Mouse (Mus musculus) midbrain, embryonic 10.5 days (tissue): ENCODE results near the gene Heyl. TPM values are rescaled to one million over a fixed set of nuclear protein-coding genes. Genes with fewer than 3 reads are reported as not detected.

Experiments used
- DNase-seq: peaks from one replicate; pipeline ENCODE4 v3.0.0-alpha.2; 2017; ENCODE audit warnings: low spot score
- H3K27ac ChIP-seq: fragments of 300-500 bp; sonication (generic); replicated peaks from 2 replicates; pipeline ENCODE4 v1.5.1; 2016; ENCODE audit warnings: mild to moderate bottlenecking
- H3K27me3 ChIP-seq: fragments of 300-500 bp; sonication (generic); 2 replicates; pipeline ENCODE4 v1.6.1; 2016; ENCODE audit warnings: low read depth, mild to moderate bottlenecking; ENCODE audit not compliant: poor library complexity, severe bottlenecking
- H3K36me3 ChIP-seq: fragments of 300-500 bp; sonication (generic); 2 replicates; pipeline ENCODE4 v1.6.1; 2016; ENCODE audit warnings: mild to moderate bottlenecking, moderate library complexity
- H3K4me1 ChIP-seq: fragments of 300-500 bp; sonication (generic); 2 replicates; pipeline ENCODE4 v1.6.1; 2016
- H3K4me3 ChIP-seq: fragments of 300-500 bp; sonication (generic); 2 replicates; pipeline ENCODE4 v1.5.1; 2016; ENCODE audit warnings: mild to moderate bottlenecking, moderate library complexity
- H3K9me3 ChIP-seq: fragments of 300-500 bp; sonication (generic); replicated peaks from 2 replicates; pipeline ENCODE4 v1.6.1; 2016; ENCODE audit warnings: mild to moderate bottlenecking
- WGBS: fragments of 180-500 bp; shearing (Covaris S2); methylation state at CpG from one replicate; pipeline ENCODE4 v1.1.7; 2016; 5-methylcytosine and 5-hydroxymethylcytosine counted together
- polyA plus RNA-seq: library from polyadenylated mRNA; unstranded; fragments of >200 nt; fragmentation: Nextera tagmentation; extraction: Ambion mirVana; gene quantifications from 2 replicates; pipeline ENCODE4 v1.2.1, GENCODE M21; 2016

Gene Heyl
- 8.0 and 9.8 TPM in 2 replicates for polyA plus RNA-seq

DNA sequence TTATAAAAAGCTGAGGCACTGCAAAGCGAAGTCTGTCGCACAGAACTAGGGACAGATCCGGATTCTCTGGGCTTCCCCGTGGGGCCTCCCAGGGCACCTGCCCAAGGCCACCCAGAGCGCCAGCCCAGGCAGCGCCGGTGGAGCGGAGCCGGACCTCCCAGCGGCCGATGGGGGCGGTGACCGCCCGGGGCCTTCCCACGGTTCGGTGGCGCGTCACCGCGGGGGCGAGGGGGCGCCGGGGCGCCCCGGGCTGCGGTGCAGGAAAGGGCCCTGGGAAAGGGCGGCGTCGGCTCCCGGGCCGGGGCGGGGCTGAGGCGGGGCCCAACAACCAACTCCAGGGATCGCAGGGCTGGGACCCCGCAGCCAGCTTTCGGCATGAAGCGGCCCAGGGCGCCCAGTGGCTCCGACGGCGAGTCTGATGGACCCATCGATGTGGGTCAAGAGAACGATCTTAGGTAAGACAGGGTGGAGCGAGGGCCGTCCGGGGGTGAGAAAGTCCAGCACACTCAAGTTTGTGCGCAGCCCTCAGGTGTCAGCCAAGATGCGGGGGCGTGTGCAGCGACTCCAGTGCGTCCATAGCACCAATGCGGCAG is at the start of gene Heyl:
Gene Heyl (plus strand): TSS at position 65 of the 593 bp plus-strand sequence.
- WGBS = 1% methylated on average over 52 of the region's 52 CpGs
- H3K36me3 ChIP-seq = no peaks in the 10 kb centered on the region
- no peaks in the 10 kb centered on the region for H3K9me3 ChIP-seq
- DNase-seq = peak; percentile 53
- peak within 1 kb of the TSS; percentile 72 for H3K27ac ChIP-seq
- H3K4me1 ChIP-seq = peaks cover 33% of the 10 kb centered on the region
- peaks cover 92% of the 10 kb centered on the region for H3K27me3 ChIP-seq
- peak within 1 kb of the TSS; percentile 61 for H3K4me3 ChIP-seq

DNA sequence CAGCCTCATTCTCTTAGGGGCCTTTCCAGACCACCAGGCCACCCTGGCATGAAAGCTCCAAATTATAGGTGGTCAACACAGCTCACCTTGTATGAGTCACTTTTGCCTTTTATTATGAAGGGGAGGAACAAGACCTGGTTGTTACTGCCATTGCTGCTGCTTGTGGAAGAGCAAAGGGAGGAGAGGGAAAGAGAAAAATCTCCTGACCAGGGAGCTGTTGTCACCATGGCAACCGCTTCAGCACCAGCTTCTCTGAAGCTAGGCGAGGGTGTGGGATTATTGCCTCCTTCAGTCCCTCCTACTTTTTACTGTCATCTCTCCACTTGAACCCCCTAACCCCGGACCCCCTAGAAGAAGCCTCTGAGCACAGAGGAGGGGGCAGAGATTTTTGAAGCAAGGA is 48.5 kb upstream of the Heyl start:
- no peaks in the 10 kb centered on the region for H3K36me3 ChIP-seq

DNA sequence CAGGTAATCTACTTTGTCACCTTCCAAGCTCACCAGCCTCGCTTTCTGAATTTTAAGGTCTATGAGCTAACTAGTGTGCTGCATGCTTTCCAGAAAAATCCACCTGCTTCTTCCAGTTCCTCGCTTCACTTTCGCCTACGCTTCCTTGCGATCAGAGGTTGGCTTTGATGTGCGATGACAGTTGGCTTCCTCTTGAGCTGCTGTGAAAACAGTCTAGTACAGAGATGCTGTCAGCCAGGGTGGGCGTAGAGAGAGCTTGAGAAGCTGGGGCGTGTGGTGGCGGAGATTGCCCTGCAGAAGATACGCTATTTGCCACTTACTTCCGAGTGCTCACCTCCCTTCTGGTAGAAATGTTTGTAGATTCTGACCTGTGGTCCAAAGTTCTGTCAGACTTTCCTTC is 41.0 kb upstream of the Heyl start:
- H3K9me3 ChIP-seq = no peaks in the 10 kb centered on the region
- H3K4me3 ChIP-seq = no peak overlapping the region
- H3K27me3 ChIP-seq = peaks cover 38% of the 10 kb centered on the region
- H3K4me1 ChIP-seq = no peaks in the 10 kb centered on the region
- no peak overlapping the region for H3K27ac ChIP-seq
- no peaks in the 10 kb centered on the region for H3K36me3 ChIP-seq
- WGBS = 93% methylated on average over 11 of the region's 11 CpGs
- DNase-seq = no peak

More for the DNA sequence above, 48.5 kb upstream of the Heyl start:
- peaks cover 86% of the 10 kb centered on the region for H3K27me3 ChIP-seq
- no peak overlapping the region for H3K27ac ChIP-seq
- no peak overlapping the region for H3K4me3 ChIP-seq
- WGBS = 33% methylated on average over 3 of the region's 3 CpGs
- no peak for DNase-seq
- H3K9me3 ChIP-seq = no peaks in the 10 kb centered on the region
- peaks cover 27% of the 10 kb centered on the region for H3K4me1 ChIP-seq

DNA sequence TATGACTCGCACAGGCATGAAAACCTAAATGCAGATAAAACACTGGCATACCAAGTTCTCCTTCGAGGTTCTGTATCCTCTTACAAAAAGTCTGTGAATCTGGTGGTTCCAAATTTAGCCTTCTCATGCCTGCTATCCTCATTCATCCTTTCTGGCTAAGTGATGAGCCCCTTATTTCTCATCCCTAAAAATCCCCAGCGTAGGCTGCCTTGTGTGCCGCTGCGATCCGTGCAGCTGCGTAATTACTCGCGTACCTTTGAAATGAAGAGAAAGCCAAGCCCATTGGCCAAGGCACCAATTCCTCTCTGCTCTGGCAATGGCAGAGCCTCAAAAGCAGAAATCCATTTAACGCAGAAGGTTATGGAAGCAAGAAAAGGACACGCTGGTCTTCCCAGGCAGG is 39.6 kb upstream of the Heyl start:
- 96% methylated on average over 11 of the region's 11 CpGs for WGBS
- Histone ChIP-seq H3K4me1 (no peaks in the 10 kb centered on the region), H3K9me3 (no peaks in the 10 kb centered on the region), H3K4me3 (no peak overlapping the region), H3K27me3 (peaks cover 48% of the 10 kb centered on the region), H3K36me3 (no peaks in the 10 kb centered on the region), H3K27ac (no peak overlapping the region)
- DNase-seq = no peak

DNA sequence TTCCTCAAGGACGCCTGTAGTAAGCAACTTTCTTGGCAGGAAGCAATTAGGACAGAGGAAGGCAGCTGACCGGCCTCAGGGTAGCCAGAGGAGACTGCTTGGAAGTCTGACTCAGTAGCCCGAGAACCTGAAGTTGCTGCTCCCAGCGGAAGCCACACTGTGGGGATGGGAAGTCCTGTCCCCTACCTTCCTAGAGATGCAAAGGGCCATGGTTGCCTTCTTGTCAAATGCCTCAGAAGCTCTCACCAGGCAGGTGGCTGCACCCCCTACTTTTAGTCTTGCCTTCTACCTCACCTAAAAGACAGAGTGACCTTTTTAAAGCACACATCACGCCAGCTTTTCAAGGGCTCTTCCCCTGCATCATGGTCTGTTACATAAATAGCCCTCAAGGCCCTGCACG is 36.7 kb upstream of the Heyl start:
- H3K9me3 ChIP-seq = no peaks in the 10 kb centered on the region
- H3K4me3 ChIP-seq = no peak overlapping the region
- H3K27me3 ChIP-seq = peaks cover 58% of the 10 kb centered on the region
- H3K4me1 ChIP-seq = peaks cover 10% of the 10 kb centered on the region
- no peaks in the 10 kb centered on the region for H3K36me3 ChIP-seq
- no peak overlapping the region for H3K27ac ChIP-seq
- DNase-seq = no peak
- WGBS = 75% methylated on average over 6 of the region's 6 CpGs

DNA sequence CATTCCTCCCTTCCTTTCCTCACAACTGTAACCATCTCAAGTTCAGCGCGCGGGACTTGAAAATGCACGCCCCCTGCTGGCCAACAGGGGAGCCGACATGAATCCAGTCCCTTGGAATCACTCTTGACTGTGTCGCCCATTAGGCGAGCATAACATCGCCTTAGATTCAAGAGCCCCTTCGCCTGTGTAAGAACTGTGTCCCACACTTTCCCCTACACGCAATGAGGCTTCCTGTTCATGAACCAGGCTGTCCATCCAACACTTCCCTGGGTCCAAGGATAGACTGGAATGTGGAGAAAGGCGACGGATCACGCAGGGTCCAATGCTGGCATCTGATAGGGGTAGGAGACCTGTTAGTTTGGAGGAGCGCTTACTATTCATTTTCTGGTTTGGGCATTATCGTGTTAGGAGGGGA is 32.6 kb upstream of the Heyl start:
- no peaks in the 10 kb centered on the region for H3K36me3 ChIP-seq
- WGBS = under 1% methylated on average over 15 of the region's 15 CpGs
- DNase-seq = peak; percentile 77
- no peaks in the 10 kb centered on the region for H3K9me3 ChIP-seq
- peaks cover 72% of the 10 kb centered on the region for H3K27me3 ChIP-seq
- peaks cover 19% of the 10 kb centered on the region for H3K4me1 ChIP-seq
- no peak overlapping the region for H3K27ac ChIP-seq
- peak overlapping the region; percentile 64 for H3K4me3 ChIP-seq

DNA sequence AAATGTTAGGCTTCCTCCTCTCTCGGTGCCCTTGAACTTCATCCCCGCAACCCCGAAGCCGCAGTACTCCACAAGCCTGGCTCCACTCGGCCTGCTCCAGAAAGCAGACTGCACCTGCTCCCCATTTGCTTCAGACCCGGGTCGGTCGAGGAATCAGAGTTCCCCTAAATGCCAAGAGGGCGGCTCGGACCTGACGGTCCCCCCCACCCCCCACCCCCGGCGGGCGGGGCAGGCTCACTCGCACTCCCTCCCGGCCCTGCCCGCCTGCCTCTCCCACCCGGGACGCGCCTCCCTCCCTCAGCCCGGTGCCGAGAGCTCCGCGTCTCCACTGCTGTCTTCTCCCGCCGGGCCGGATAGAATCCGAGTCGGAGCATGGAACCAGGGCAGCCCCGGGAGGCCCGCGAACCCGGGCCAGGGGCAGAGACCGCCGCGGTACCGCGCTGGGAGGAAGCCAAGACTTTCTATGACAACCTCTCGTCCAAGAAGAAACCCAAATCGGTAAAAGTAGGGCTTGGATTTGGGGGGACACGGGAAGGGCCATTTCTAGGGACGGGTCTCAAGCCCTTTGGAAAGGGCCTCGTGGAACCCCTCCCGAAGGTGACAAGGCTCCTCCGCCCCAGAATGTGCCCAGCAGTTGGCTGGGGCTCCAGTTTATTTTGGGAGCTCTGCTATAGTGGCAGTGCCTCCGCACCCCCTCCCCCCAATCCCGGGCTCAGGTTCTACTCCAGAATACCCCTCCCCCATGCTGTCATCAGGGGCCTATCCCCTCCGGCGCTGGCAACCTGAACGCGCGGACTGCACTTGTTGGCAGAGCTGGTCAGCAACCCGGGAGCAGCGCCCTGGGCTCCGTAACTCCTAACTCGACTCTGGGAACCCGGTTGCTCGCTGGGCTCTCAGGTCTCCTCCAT is 31.9 kb upstream of the Heyl start, which contains the start of gene Nt5c1a:
Gene Nt5c1a (plus strand): TSS at position 319 of the 908 bp plus-strand sequence.
- Histone ChIP-seq H3K27me3 (peaks cover 75% of the 10 kb centered on the region), H3K36me3 (no peaks in the 10 kb centered on the region), H3K4me3 (peak within 1 kb of the TSS; percentile 64), H3K4me1 (peaks cover 19% of the 10 kb centered on the region), H3K9me3 (no peaks in the 10 kb centered on the region), H3K27ac (peak within 1 kb of the TSS; percentile 69; the same call in 1 of the 2 replicates)
- DNase-seq = peak; percentile 50
- under 1% methylated on average over 58 of the region's 58 CpGs for WGBS

DNA sequence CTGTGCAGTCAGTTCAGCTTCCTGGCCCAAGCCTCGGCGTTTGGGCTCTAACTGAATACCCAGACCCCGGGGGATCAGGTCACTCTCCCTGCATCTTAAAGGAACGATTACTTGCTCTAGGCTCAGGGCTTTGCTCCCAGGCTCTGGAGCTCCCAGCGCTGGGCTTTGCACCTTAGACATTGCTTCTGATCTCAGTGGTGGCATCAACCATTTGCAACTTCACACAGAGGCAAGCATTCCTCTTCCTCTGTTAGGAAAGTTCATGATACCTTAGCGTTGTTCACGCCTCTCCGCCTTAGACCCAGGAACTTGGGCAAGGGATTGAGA is 31.3 kb upstream of the Heyl start:
- H3K36me3 ChIP-seq = no peaks in the 10 kb centered on the region
- no peak for DNase-seq
- H3K4me3 ChIP-seq = peak overlapping the region; percentile 64
- H3K9me3 ChIP-seq = no peaks in the 10 kb centered on the region
- H3K27ac ChIP-seq = no peak overlapping the region; the same call in 1 of the 2 replicates
- H3K27me3 ChIP-seq = peaks cover 80% of the 10 kb centered on the region
- H3K4me1 ChIP-seq = peaks cover 19% of the 10 kb centered on the region
- 6% methylated on average over 8 of the region's 8 CpGs for WGBS

DNA sequence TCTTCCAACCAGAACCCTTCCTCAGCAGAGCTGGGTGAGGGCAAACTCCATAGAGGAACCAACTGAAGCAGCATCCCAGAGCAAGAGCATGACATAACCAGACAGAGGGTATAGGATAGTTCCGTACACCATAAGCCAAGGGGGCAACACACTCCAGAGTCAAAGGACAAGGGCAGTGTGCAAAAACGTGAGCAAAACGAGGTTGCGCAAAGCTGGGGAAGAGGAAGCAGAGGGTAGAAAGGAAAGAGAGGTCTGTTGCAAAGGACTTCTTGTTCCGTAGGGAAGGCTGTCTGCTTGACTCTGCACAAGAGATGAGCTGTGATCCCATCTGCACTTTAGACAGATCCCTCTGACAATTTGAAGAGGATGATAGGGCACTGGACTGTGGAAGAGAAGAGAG is 26.0 kb upstream of the Heyl start:
- Histone ChIP-seq H3K36me3 (no peaks in the 10 kb centered on the region), H3K27me3 (peaks cover 51% of the 10 kb centered on the region), H3K27ac (no peak overlapping the region), H3K9me3 (no peaks in the 10 kb centered on the region), H3K4me1 (peaks cover 14% of the 10 kb centered on the region), H3K4me3 (no peak overlapping the region)
- DNase-seq = no peak
- 84% methylated on average over 5 of the region's 5 CpGs for WGBS

DNA sequence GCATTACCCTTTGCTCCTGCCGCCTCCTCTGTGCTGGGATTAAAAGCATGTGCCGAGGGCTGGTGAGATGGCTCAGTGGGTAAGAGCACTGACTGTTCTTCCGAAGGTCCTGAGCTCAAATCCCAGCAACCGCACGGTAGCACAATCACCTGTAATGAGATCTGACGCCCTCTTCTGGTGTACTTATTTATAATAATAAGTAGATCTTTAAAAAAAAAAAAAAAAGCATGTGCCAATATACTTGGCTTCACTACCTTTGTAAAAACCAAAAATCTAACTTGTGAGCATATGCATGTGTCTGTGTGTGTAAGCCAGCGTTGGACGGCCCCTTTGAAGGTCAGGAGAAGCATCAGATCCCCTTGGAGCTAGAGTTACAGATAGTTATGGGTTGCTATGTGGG is 22.4 kb upstream of the Heyl start:
- no peak overlapping the region for H3K27ac ChIP-seq
- no peaks in the 10 kb centered on the region for H3K36me3 ChIP-seq
- no peak overlapping the region for H3K4me3 ChIP-seq
- WGBS = 63% methylated on average over 8 of the region's 8 CpGs
- H3K9me3 ChIP-seq = no peaks in the 10 kb centered on the region
- no peak for DNase-seq
- H3K27me3 ChIP-seq = peaks cover 42% of the 10 kb centered on the region
- H3K4me1 ChIP-seq = peaks cover 31% of the 10 kb centered on the region

DNA sequence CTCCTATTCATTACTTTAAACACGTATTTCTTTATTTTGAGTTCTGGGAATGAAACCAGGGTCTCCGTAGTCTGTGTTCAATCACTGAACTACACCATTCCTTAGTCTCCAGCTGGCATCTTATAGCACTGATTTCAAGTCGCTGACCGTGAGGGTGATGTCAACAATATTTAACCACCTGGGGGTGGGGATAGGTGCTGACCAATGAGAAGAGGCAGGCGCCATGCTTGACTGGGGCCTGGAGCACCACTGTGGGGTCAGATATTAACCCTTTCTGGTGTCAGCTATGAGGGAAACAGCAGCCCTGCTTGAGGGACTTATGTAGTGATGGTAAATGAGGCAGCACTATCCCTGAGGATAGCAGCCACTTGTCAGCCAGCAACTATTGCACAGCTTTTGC is 21.9 kb upstream of the Heyl start:
- WGBS = 70% methylated on average over 5 of the region's 5 CpGs

DNA sequence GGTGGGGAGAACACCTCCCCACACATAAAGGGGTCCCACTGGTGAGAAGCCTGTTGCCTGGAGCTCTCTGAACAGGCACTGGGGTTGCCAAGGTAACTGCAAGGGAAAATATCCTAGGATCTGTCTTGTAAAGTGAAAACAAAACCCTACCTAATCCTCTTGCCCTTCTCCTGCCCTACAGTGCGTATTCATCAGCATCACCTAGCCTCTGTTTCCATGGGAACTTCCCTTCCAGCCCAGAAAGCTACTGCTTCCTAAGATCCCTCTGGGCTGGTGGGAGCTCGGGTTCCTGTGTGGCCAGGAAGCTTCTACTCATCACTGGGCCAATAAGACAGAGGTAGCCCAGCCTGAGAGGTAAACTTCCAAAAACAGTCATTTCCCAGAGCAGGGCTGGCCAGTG is 21.0 kb upstream of the Heyl start:
- Histone ChIP-seq H3K4me1 (peaks cover 32% of the 10 kb centered on the region), H3K9me3 (no peaks in the 10 kb centered on the region), H3K36me3 (no peaks in the 10 kb centered on the region), H3K27me3 (peaks cover 36% of the 10 kb centered on the region), H3K4me3 (no peak overlapping the region), H3K27ac (no peak overlapping the region)
- DNase-seq = no peak
- WGBS = 34% methylated on average over 2 of the region's 2 CpGs

More for the DNA sequence above, 21.9 kb upstream of the Heyl start:
- Histone ChIP-seq H3K4me3 (no peak overlapping the region), H3K9me3 (no peaks in the 10 kb centered on the region), H3K4me1 (peaks cover 32% of the 10 kb centered on the region), H3K27me3 (peaks cover 40% of the 10 kb centered on the region), H3K27ac (no peak overlapping the region), H3K36me3 (no peaks in the 10 kb centered on the region)
- DNase-seq = no peak

DNA sequence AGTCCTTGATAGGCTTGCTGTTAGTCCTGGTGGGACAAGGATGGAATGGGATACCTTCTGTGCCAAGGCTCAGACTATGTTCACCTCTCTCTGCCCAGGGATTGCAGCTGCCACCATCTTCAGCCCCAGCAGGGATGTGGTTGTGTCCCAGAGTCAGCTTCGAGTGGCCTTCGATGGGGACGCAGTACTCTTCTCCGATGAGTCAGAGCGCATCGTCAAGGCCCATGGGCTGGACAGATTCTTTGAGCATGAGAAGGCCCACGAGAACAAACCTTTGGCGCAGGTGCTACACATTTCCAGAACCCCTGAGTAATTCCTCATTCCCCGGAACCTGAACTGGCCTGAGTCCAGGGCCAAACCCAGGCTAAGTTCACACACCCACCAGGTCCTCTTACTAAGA is 19.4 kb upstream of the Heyl start:
- H3K27me3 ChIP-seq = peaks cover 35% of the 10 kb centered on the region
- DNase-seq = no peak
- 91% methylated on average over 9 of the region's 9 CpGs for WGBS
- no peak overlapping the region for H3K4me3 ChIP-seq
- no peaks in the 10 kb centered on the region for H3K36me3 ChIP-seq
- H3K27ac ChIP-seq = no peak overlapping the region
- no peaks in the 10 kb centered on the region for H3K9me3 ChIP-seq
- peaks cover 32% of the 10 kb centered on the region for H3K4me1 ChIP-seq
